Mouse (Mus musculus): ENCODE data around the gene Spag16. TPM values are rescaled to one million over a fixed set of nuclear protein-coding genes. Genes with fewer than 3 reads are reported as not detected.
A peak's percentile ranks its signal among the peaks of the same experiment; 100 is the strongest.

Gene Spag16
- polyA plus RNA-seq, 1 experiment from 2014 or later = 0.41 TPM

- H3K9me3 ChIP-seq (replicated peaks; ENCODE audit: control insufficient read depth, low read length) = no peaks in the 10 kb centered on the region
- no peak overlapping the region for H3K9ac ChIP-seq (ENCODE audit: low read length)
- no peak overlapping the region for H3K4me3 ChIP-seq (ENCODE audit: low read length)
- H3K36me3 ChIP-seq (ENCODE audit: control insufficient read depth, insufficient read depth) = no peaks in the 10 kb centered on the region
- H3K4me1 ChIP-seq (ENCODE audit: control insufficient read depth, insufficient read depth, low read length) = 0 out of 2 replicates have a peak, but pooled peaks cover 4% of the 10 kb centered on the region
- H3K27me3 ChIP-seq (ENCODE audit: control insufficient read depth, insufficient read depth, low read length) = no peaks in the 10 kb centered on the region
- no peak overlapping the region for H3K4me2 ChIP-seq (ENCODE audit: low read depth, low read length)
- 32% methylated on average over 3 of the region's 3 CpGs for WGBS
- H3K27ac ChIP-seq (ENCODE audit: low read length) = peak overlapping the region; percentile 62; the same call in 1 of the 2 replicates
- peak; percentile 52; the same call in 1 of the 2 replicates for ATAC-seq (replicated peaks; ENCODE audit: extremely low read depth, insufficient read depth, low FRiP score)
Observed at GRCm38 (mm10) chr1:70703934-70704333, 877.2 kb downstream of the Spag16 start.

- WGBS = 77% methylated on average over 3 of the region's 3 CpGs
- no peak overlapping the region for H3K27ac ChIP-seq (ENCODE audit: low read length)
- ATAC-seq (replicated peaks; ENCODE audit: extremely low read depth, insufficient read depth, low FRiP score) = no peak
- no peak overlapping the region for H3K4me2 ChIP-seq (ENCODE audit: low read depth, low read length)
- no peaks in the 10 kb centered on the region for H3K36me3 ChIP-seq (ENCODE audit: control insufficient read depth, insufficient read depth)
- 0 out of 2 replicates have a peak, but pooled peaks cover 4% of the 10 kb centered on the region for H3K4me1 ChIP-seq (ENCODE audit: control insufficient read depth, insufficient read depth, low read length)
- H3K4me3 ChIP-seq (ENCODE audit: low read length) = no peak overlapping the region
- H3K9me3 ChIP-seq (replicated peaks; ENCODE audit: control insufficient read depth, low read length) = no peaks in the 10 kb centered on the region
- no peaks in the 10 kb centered on the region for H3K27me3 ChIP-seq (ENCODE audit: control insufficient read depth, insufficient read depth, low read length)
- no peak overlapping the region for H3K9ac ChIP-seq (ENCODE audit: low read length)
Observed at GRCm38 (mm10) chr1:70705821-70706220, 879.1 kb downstream of the Spag16 start.

- 0 out of 2 replicates have a peak, but pooled peaks cover 3% of the 10 kb centered on the region for H3K27me3 ChIP-seq (ENCODE audit: control insufficient read depth, insufficient read depth, low read length)
- H3K9ac ChIP-seq (ENCODE audit: low read length) = no peak overlapping the region
- WGBS = 57% methylated on average over 5 of the region's 5 CpGs
- H3K4me1 ChIP-seq (ENCODE audit: control insufficient read depth, insufficient read depth, low read length) = no peaks in the 10 kb centered on the region
- no peak for ATAC-seq (replicated peaks; ENCODE audit: extremely low read depth, insufficient read depth, low FRiP score)
- no peak overlapping the region for H3K4me2 ChIP-seq (ENCODE audit: low read depth, low read length)
- H3K36me3 ChIP-seq (ENCODE audit: control insufficient read depth, insufficient read depth) = no peaks in the 10 kb centered on the region
- H3K27ac ChIP-seq (ENCODE audit: low read length) = no peak overlapping the region
- H3K4me3 ChIP-seq (ENCODE audit: low read length) = no peak overlapping the region
- H3K9me3 ChIP-seq (replicated peaks; ENCODE audit: control insufficient read depth, low read length) = no peaks in the 10 kb centered on the region
Observed at GRCm38 (mm10) chr1:70725045-70725444, 898.3 kb downstream of the Spag16 start.

GRCm38 (mm10) chr1:70725655-70726066 is 898.9 kb downstream of the Spag16 start, which contains the start of gene Vwc2l:
TSS of gene Vwc2l (plus strand) at chr1:70725715.
- Histone ChIP-seq H3K9me3 (replicated peaks; ENCODE audit: control insufficient read depth, low read length) (no peaks in the 10 kb centered on the region), H3K4me2 (ENCODE audit: low read depth, low read length) (no peak within 1 kb of the TSS), H3K36me3 (ENCODE audit: control insufficient read depth, insufficient read depth) (no peaks in the 10 kb centered on the region), H3K4me3 (ENCODE audit: low read length) (no peak within 1 kb of the TSS), H3K27me3 (ENCODE audit: control insufficient read depth, insufficient read depth, low read length) (0 out of 2 replicates have a peak, but pooled peaks cover 3% of the 10 kb centered on the region), H3K9ac (ENCODE audit: low read length) (no peak within 1 kb of the TSS), H3K4me1 (ENCODE audit: control insufficient read depth, insufficient read depth, low read length) (no peaks in the 10 kb centered on the region), H3K27ac (ENCODE audit: low read length) (no peak within 1 kb of the TSS)
- no peak; the same call in 1 of the 2 replicates for ATAC-seq (replicated peaks; ENCODE audit: extremely low read depth, insufficient read depth, low FRiP score)
- WGBS = 6% methylated on average over 13 of the region's 13 CpGs

Other genes with a start within 250 kb of the Spag16 start
- gene Ikzf2, start 139.7 kb upstream of the Spag16 start, polyA plus RNA-seq (2015; fragmentation: Nextera tagmentation; extraction: Ambion mirVana) = 3.1 and 4.6 TPM in 2 replicates

All from heart, embryonic 16.5 days (tissue).